Mouse (Mus musculus) heart, embryonic 12.5 days (tissue): ENCODE measurements at regions not wholly inside any gene's neighbourhood (a gene's known extent, or its start where the extent isn't known, plus 50 kb on each side); places are given as distances from the start of the nearest gene placed in this dataset.

Source experiments
- ATAC-seq: fragments of 200-750 bp; cut with Nextera tagmentation; 2 replicates; pipeline ENCODE4 v1.8.0; 2017; ENCODE audit warnings: moderate TSS enrichment, moderate library complexity; ENCODE audit not compliant: insufficient number of reproducible peaks, low FRiP score
- H3K27ac ChIP-seq: fragments of 300-500 bp; sonication (generic); 2 replicates; pipeline ENCODE4 v1.5.1; 2016; ENCODE audit warnings: mild to moderate bottlenecking, moderate library complexity; ENCODE audit not compliant: poor library complexity, severe bottlenecking
- H3K27me3 ChIP-seq: fragments of 300-500 bp; sonication (generic); replicated peaks from 2 replicates; pipeline ENCODE4 v1.6.1; 2016; ENCODE audit warnings: mild to moderate bottlenecking, moderate library complexity
- H3K36me3 ChIP-seq: fragments of 300-500 bp; sonication (generic); 2 replicates; pipeline ENCODE4 v1.6.1; 2016; ENCODE audit warnings: mild to moderate bottlenecking, moderate library complexity
- H3K4me1 ChIP-seq: fragments of 300-500 bp; sonication (generic); replicated peaks from 2 replicates; pipeline ENCODE4 v1.6.1; 2016; ENCODE audit warnings: mild to moderate bottlenecking
- H3K4me2 ChIP-seq: fragments of 300-500 bp; sonication (generic); 2 replicates; pipeline ENCODE4 v1.6.1; 2016; ENCODE audit warnings: mild to moderate bottlenecking, moderate library complexity
- H3K4me3 ChIP-seq: fragments of 300-500 bp; sonication (generic); 2 replicates; pipeline ENCODE4 v1.5.1; 2016; ENCODE audit warnings: mild to moderate bottlenecking
- H3K9ac ChIP-seq: fragments of 300-500 bp; sonication (generic); 2 replicates; pipeline ENCODE4 v1.6.1; 2016; ENCODE audit warnings: mild to moderate bottlenecking, moderate library complexity
- H3K9me3 ChIP-seq: fragments of 300-500 bp; sonication (generic); replicated peaks from 2 replicates; pipeline ENCODE4 v1.6.1; 2016; ENCODE audit warnings: mild to moderate bottlenecking, moderate library complexity
- WGBS: fragments of 180-500 bp; shearing (Covaris S2); methylation state at CpG from one replicate; pipeline ENCODE4 v1.1.7; 2016; 5-methylcytosine and 5-hydroxymethylcytosine counted together

- H3K36me3 ChIP-seq, result no peaks in the 10 kb centered on the region
- no peak overlapping the region for H3K27ac ChIP-seq
- ATAC-seq, result no peak
- no peak overlapping the region for H3K4me3 ChIP-seq
- H3K4me2 ChIP-seq, result no peak overlapping the region
- H3K27me3 ChIP-seq, result no peaks in the 10 kb centered on the region
- H3K4me1 ChIP-seq, result peaks cover 9% of the 10 kb centered on the region
- H3K9ac ChIP-seq, result no peak overlapping the region
- 67% methylated on average over 6 of the region's 6 CpGs for WGBS
- H3K9me3 ChIP-seq, result no peaks in the 10 kb centered on the region
Measured at GRCm38 (mm10) chr10:51929341-51929740, 93.0 kb upstream of the Vgll2 start.

GRCm38 (mm10) chr10:51930266-51930665 is 92.0 kb upstream of the Vgll2 start:
- Histone ChIP-seq H3K4me3 (no peak overlapping the region), H3K4me2 (no peak overlapping the region), H3K9me3 (no peaks in the 10 kb centered on the region), H3K27ac (no peak overlapping the region), H3K27me3 (no peaks in the 10 kb centered on the region), H3K9ac (no peak overlapping the region), H3K36me3 (no peaks in the 10 kb centered on the region), H3K4me1 (peaks cover 9% of the 10 kb centered on the region)
- no peak for ATAC-seq
- 23% methylated on average over 2 of the region's 2 CpGs for WGBS

- Histone ChIP-seq H3K4me1 (peaks cover 9% of the 10 kb centered on the region), H3K4me3 (no peak overlapping the region), H3K4me2 (no peak overlapping the region), H3K36me3 (no peaks in the 10 kb centered on the region), H3K9me3 (no peaks in the 10 kb centered on the region), H3K27me3 (no peaks in the 10 kb centered on the region), H3K9ac (no peak overlapping the region), H3K27ac (no peak overlapping the region)
- WGBS, result 53% methylated on average over 1 of the region's 1 CpGs
- no peak for ATAC-seq
Measured at GRCm38 (mm10) chr10:51930696-51931095, 91.6 kb upstream of the Vgll2 start.

- H3K27me3 ChIP-seq, result no peaks in the 10 kb centered on the region
- H3K4me2 ChIP-seq, result no peak overlapping the region
- no peak overlapping the region for H3K27ac ChIP-seq
- H3K36me3 ChIP-seq, result no peaks in the 10 kb centered on the region
- no peak overlapping the region for H3K4me3 ChIP-seq
- WGBS, result 77% methylated on average over 3 of the region's 3 CpGs
- peaks cover 4% of the 10 kb centered on the region for H3K4me1 ChIP-seq
- H3K9ac ChIP-seq, result no peak overlapping the region
- no peak for ATAC-seq
- H3K9me3 ChIP-seq, result no peaks in the 10 kb centered on the region
Measured at GRCm38 (mm10) chr10:51935482-51935881, 86.8 kb upstream of the Vgll2 start.

- no peak overlapping the region for H3K27ac ChIP-seq
Measured at GRCm38 (mm10) chr10:51941192-51941591, 81.1 kb upstream of the Vgll2 start.

GRCm38 (mm10) chr10:51945701-51946100 is 76.6 kb upstream of the Vgll2 start:
- no peak overlapping the region for H3K27ac ChIP-seq
- no peak overlapping the region for H3K4me2 ChIP-seq
- WGBS, result 48% methylated on average over 4 of the region's 4 CpGs
- H3K4me3 ChIP-seq, result no peak overlapping the region
- no peaks in the 10 kb centered on the region for H3K9me3 ChIP-seq
- no peaks in the 10 kb centered on the region for H3K36me3 ChIP-seq
- peaks cover 5% of the 10 kb centered on the region for H3K4me1 ChIP-seq
- no peak overlapping the region for H3K9ac ChIP-seq
- no peak for ATAC-seq
- H3K27me3 ChIP-seq, result no peaks in the 10 kb centered on the region

More at GRCm38 (mm10) chr10:51941192-51941591, 81.1 kb upstream of the Vgll2 start:
- 80% methylated on average over 2 of the region's 2 CpGs for WGBS
- no peaks in the 10 kb centered on the region for H3K36me3 ChIP-seq
- no peak for ATAC-seq
- H3K4me3 ChIP-seq, result no peak overlapping the region
- no peak overlapping the region for H3K4me2 ChIP-seq
- H3K27me3 ChIP-seq, result no peaks in the 10 kb centered on the region
- H3K4me1 ChIP-seq, result peaks cover 5% of the 10 kb centered on the region
- H3K9me3 ChIP-seq, result no peaks in the 10 kb centered on the region
- H3K9ac ChIP-seq, result no peak overlapping the region

- Histone ChIP-seq H3K27ac (no peak overlapping the region), H3K4me1 (peaks cover 5% of the 10 kb centered on the region), H3K9me3 (no peaks in the 10 kb centered on the region), H3K9ac (no peak overlapping the region), H3K27me3 (no peaks in the 10 kb centered on the region), H3K4me2 (no peak overlapping the region), H3K36me3 (no peaks in the 10 kb centered on the region), H3K4me3 (no peak overlapping the region)
- no peak for ATAC-seq
Measured at GRCm38 (mm10) chr10:51946189-51946588, 76.1 kb upstream of the Vgll2 start.

- H3K27me3 ChIP-seq, result no peaks in the 10 kb centered on the region
- ATAC-seq, result no peak
Measured at GRCm38 (mm10) chr10:51946881-51947280, 75.4 kb upstream of the Vgll2 start.

GRCm38 (mm10) chr10:51950016-51950415 is 72.3 kb upstream of the Vgll2 start:
- Histone ChIP-seq H3K36me3 (no peaks in the 10 kb centered on the region), H3K27ac (no peak overlapping the region), H3K9me3 (no peaks in the 10 kb centered on the region), H3K9ac (no peak overlapping the region), H3K4me2 (no peak overlapping the region), H3K4me1 (peaks cover 5% of the 10 kb centered on the region), H3K27me3 (no peaks in the 10 kb centered on the region), H3K4me3 (no peak overlapping the region)
- ATAC-seq, result no peak
- WGBS, result 77% methylated on average over 1 of the region's 1 CpGs

More at GRCm38 (mm10) chr10:51946881-51947280, 75.4 kb upstream of the Vgll2 start:
- no peaks in the 10 kb centered on the region for H3K36me3 ChIP-seq
- H3K9ac ChIP-seq, result no peak overlapping the region
- H3K4me3 ChIP-seq, result no peak overlapping the region
- peaks cover 5% of the 10 kb centered on the region for H3K4me1 ChIP-seq
- no peak overlapping the region for H3K4me2 ChIP-seq
- H3K27ac ChIP-seq, result no peak overlapping the region
- no peaks in the 10 kb centered on the region for H3K9me3 ChIP-seq

- Histone ChIP-seq H3K36me3 (no peaks in the 10 kb centered on the region), H3K27me3 (no peaks in the 10 kb centered on the region), H3K27ac (no peak overlapping the region), H3K9ac (no peak overlapping the region), H3K9me3 (no peaks in the 10 kb centered on the region), H3K4me1 (peaks cover 3% of the 10 kb centered on the region), H3K4me3 (no peak overlapping the region), H3K4me2 (no peak overlapping the region)
- ATAC-seq, result no peak
- 54% methylated on average over 4 of the region's 4 CpGs for WGBS
Measured at GRCm38 (mm10) chr10:51952021-51952420, 70.3 kb upstream of the Vgll2 start.

GRCm38 (mm10) chr10:51956493-51956892 is 65.8 kb upstream of the Vgll2 start:
- H3K4me1 ChIP-seq, result peaks cover 5% of the 10 kb centered on the region
- 41% methylated on average over 1 of the region's 1 CpGs for WGBS
- no peak overlapping the region for H3K4me3 ChIP-seq
- 0 out of 2 replicates have a peak, but pooled peaks have one; percentile 33 for ATAC-seq
- H3K9me3 ChIP-seq, result no peaks in the 10 kb centered on the region
- H3K36me3 ChIP-seq, result no peaks in the 10 kb centered on the region
- H3K9ac ChIP-seq, result no peak overlapping the region
- no peaks in the 10 kb centered on the region for H3K27me3 ChIP-seq
- no peak overlapping the region for H3K4me2 ChIP-seq
- no peak overlapping the region for H3K27ac ChIP-seq

GRCm38 (mm10) chr10:51961497-51961896 is 60.8 kb upstream of the Vgll2 start:
- Histone ChIP-seq H3K36me3 (no peaks in the 10 kb centered on the region), H3K4me2 (no peak overlapping the region), H3K27ac (no peak overlapping the region), H3K4me1 (peaks cover 5% of the 10 kb centered on the region), H3K9me3 (no peaks in the 10 kb centered on the region), H3K27me3 (no peaks in the 10 kb centered on the region), H3K4me3 (no peak overlapping the region), H3K9ac (no peak overlapping the region)
- ATAC-seq, result 0 out of 2 replicates have a peak, but pooled peaks have one; percentile 53
- WGBS, result 16% methylated on average over 2 of the region's 2 CpGs
